Mouse (Mus musculus) liver, embryonic 15.5 days (tissue): ENCODE results near the gene Mfsd4a. TPM values are rescaled to one million over a fixed set of nuclear protein-coding genes. Genes with fewer than 3 reads are reported as not detected.

Experiments used
- ATAC-seq: fragments of 200-750 bp; cut with Nextera tagmentation; 2 replicates; pipeline ENCODE4 v1.8.0; 2017; ENCODE audit warnings: moderate number of reproducible peaks, mild to moderate bottlenecking, moderate library complexity; ENCODE audit not compliant: insufficient read depth
- H3K27ac ChIP-seq: fragments of 300-500 bp; sonication (generic); replicated peaks from 2 replicates; pipeline ENCODE4 v1.5.1; 2015; ENCODE audit warnings: mild to moderate bottlenecking, inconsistent platforms
- H3K27me3 ChIP-seq: fragments of 300-500 bp; sonication (generic); 2 replicates; pipeline ENCODE4 v1.6.1; 2015; ENCODE audit warnings: mild to moderate bottlenecking, inconsistent platforms
- H3K36me3 ChIP-seq: fragments of 300-500 bp; sonication (generic); replicated peaks from 2 replicates; pipeline ENCODE4 v1.6.1; 2015; ENCODE audit warnings: moderate library complexity, mild to moderate bottlenecking, inconsistent platforms
- H3K4me1 ChIP-seq: fragments of 300-500 bp; sonication (generic); replicated peaks from 2 replicates; pipeline ENCODE4 v1.6.1; 2015; ENCODE audit warnings: inconsistent platforms
- H3K4me2 ChIP-seq: fragments of 300-500 bp; sonication (generic); 2 replicates; pipeline ENCODE4 v1.6.1; 2015; ENCODE audit warnings: moderate library complexity, mild to moderate bottlenecking, inconsistent platforms
- H3K4me3 ChIP-seq: fragments of 300-500 bp; sonication (generic); replicated peaks from 2 replicates; pipeline ENCODE4 v1.5.1; 2015; ENCODE audit warnings: mild to moderate bottlenecking, inconsistent platforms
- H3K9ac ChIP-seq: fragments of 300-500 bp; sonication (generic); 2 replicates; pipeline ENCODE4 v1.6.1; 2015; ENCODE audit warnings: moderate library complexity, mild to moderate bottlenecking, inconsistent platforms
- H3K9me3 ChIP-seq: fragments of 300-500 bp; sonication (generic); replicated peaks from 2 replicates; pipeline ENCODE4 v1.6.1; 2016; ENCODE audit warnings: inconsistent platforms
- WGBS: fragments of 180-500 bp; shearing (Covaris S2); methylation state at CpG from one replicate; pipeline ENCODE4 v1.1.7; 2015; ENCODE audit warnings: mixed read lengths; ENCODE audit not compliant: insufficient replicate concordance; 5-methylcytosine and 5-hydroxymethylcytosine counted together
- polyA plus RNA-seq: library from polyadenylated mRNA; unstranded; fragments of >200 nt; fragmentation: Nextera tagmentation; extraction: Ambion mirVana; gene quantifications from 2 replicates; pipeline ENCODE4 v1.2.1, GENCODE M21; 2015

The Mfsd4a gene
- polyA plus RNA-seq, 1 experiment from 2014 or later, result 3.7 TPM

- ATAC-seq, result no peak
- peaks cover 12% of the 10 kb centered on the region for H3K36me3 ChIP-seq
- H3K27ac ChIP-seq, result no peak overlapping the region
- no peak overlapping the region for H3K4me2 ChIP-seq
- H3K27me3 ChIP-seq, result no peaks in the 10 kb centered on the region
- no peaks in the 10 kb centered on the region for H3K4me1 ChIP-seq
- 63% methylated on average over 5 of the region's 5 CpGs for WGBS
- no peak overlapping the region for H3K4me3 ChIP-seq
- no peak overlapping the region for H3K9ac ChIP-seq
- H3K9me3 ChIP-seq, result no peaks in the 10 kb centered on the region
These were observed 29.1 kb downstream of the Mfsd4a start for GRCm38 (mm10) chr1:132038753-132039152.

GRCm38 (mm10) chr1:132037746-132038145 is 30.1 kb downstream of the Mfsd4a start:
- Histone ChIP-seq H3K36me3 (peaks cover 22% of the 10 kb centered on the region), H3K9me3 (no peaks in the 10 kb centered on the region), H3K27ac (no peak overlapping the region), H3K4me1 (no peaks in the 10 kb centered on the region), H3K9ac (no peak overlapping the region), H3K4me3 (no peak overlapping the region), H3K27me3 (no peaks in the 10 kb centered on the region), H3K4me2 (no peak overlapping the region)
- no peak for ATAC-seq
- 79% methylated on average over 3 of the region's 3 CpGs for WGBS

GRCm38 (mm10) chr1:132032172-132032571 is 35.7 kb downstream of the Mfsd4a start:
- H3K36me3 ChIP-seq, result peaks cover 72% of the 10 kb centered on the region
- no peak overlapping the region for H3K9ac ChIP-seq
- WGBS, result 80% methylated on average over 7 of the region's 7 CpGs
- no peak for ATAC-seq
- H3K4me2 ChIP-seq, result no peak overlapping the region
- H3K27me3 ChIP-seq, result no peaks in the 10 kb centered on the region
- no peak overlapping the region for H3K27ac ChIP-seq
- no peak overlapping the region for H3K4me3 ChIP-seq
- no peaks in the 10 kb centered on the region for H3K9me3 ChIP-seq
- peaks cover 28% of the 10 kb centered on the region for H3K4me1 ChIP-seq

- WGBS, result 74% methylated on average over 2 of the region's 2 CpGs
- no peak overlapping the region for H3K9ac ChIP-seq
- no peak for ATAC-seq
- no peak overlapping the region; the same call in 1 of the 2 replicates for H3K27ac ChIP-seq
- no peaks in the 10 kb centered on the region for H3K27me3 ChIP-seq
- H3K9me3 ChIP-seq, result no peaks in the 10 kb centered on the region
- H3K4me3 ChIP-seq, result no peak overlapping the region
- H3K36me3 ChIP-seq, result peaks cover 78% of the 10 kb centered on the region
- no peak overlapping the region for H3K4me2 ChIP-seq
- H3K4me1 ChIP-seq, result peaks cover 42% of the 10 kb centered on the region
These were observed 37.3 kb downstream of the Mfsd4a start for GRCm38 (mm10) chr1:132030574-132030973.

- H3K27ac ChIP-seq, result peak overlapping the region; percentile 90
- H3K9me3 ChIP-seq, result no peaks in the 10 kb centered on the region
- no peak overlapping the region for H3K9ac ChIP-seq
- ATAC-seq, result no peak
- peaks cover 44% of the 10 kb centered on the region for H3K4me1 ChIP-seq
- H3K36me3 ChIP-seq, result peaks cover 85% of the 10 kb centered on the region
- WGBS, result 88% methylated on average over 9 of the region's 9 CpGs
- H3K4me2 ChIP-seq, result no peak overlapping the region
- H3K27me3 ChIP-seq, result no peaks in the 10 kb centered on the region
- no peak overlapping the region for H3K4me3 ChIP-seq
These were observed 39.4 kb downstream of the Mfsd4a start for GRCm38 (mm10) chr1:132028413-132028812.

GRCm38 (mm10) chr1:132027978-132028377 is 39.9 kb downstream of the Mfsd4a start:
- Histone ChIP-seq H3K36me3 (peaks cover 85% of the 10 kb centered on the region), H3K9ac (no peak overlapping the region), H3K27me3 (no peaks in the 10 kb centered on the region), H3K4me1 (peaks cover 44% of the 10 kb centered on the region), H3K9me3 (no peaks in the 10 kb centered on the region), H3K27ac (peak overlapping the region; percentile 90), H3K4me2 (no peak overlapping the region), H3K4me3 (no peak overlapping the region)
- 87% methylated on average over 5 of the region's 5 CpGs for WGBS
- ATAC-seq, result no peak

GRCm38 (mm10) chr1:132026925-132027646 is 40.8 kb downstream of the Mfsd4a start:
- Histone ChIP-seq H3K36me3 (peaks cover 85% of the 10 kb centered on the region), H3K9ac (peak overlapping the region; percentile 28; the same call in 1 of the 2 replicates), H3K27me3 (no peaks in the 10 kb centered on the region), H3K9me3 (no peaks in the 10 kb centered on the region), H3K4me1 (peaks cover 49% of the 10 kb centered on the region), H3K27ac (peak overlapping the region; percentile 90), H3K4me2 (peak overlapping the region; percentile 61), H3K4me3 (peak overlapping the region; percentile 13; the same call in 1 of the 2 replicates)
- ATAC-seq, result peak; percentile 99
- WGBS, result 71% methylated on average over 11 of the region's 11 CpGs

GRCm38 (mm10) chr1:132022107-132022506 is 45.8 kb downstream of the Mfsd4a start:
- H3K9ac ChIP-seq, result no peak overlapping the region
- no peak for ATAC-seq
- no peaks in the 10 kb centered on the region for H3K27me3 ChIP-seq
- peaks cover 32% of the 10 kb centered on the region for H3K4me1 ChIP-seq
- peak overlapping the region; percentile 72 for H3K27ac ChIP-seq
- no peaks in the 10 kb centered on the region for H3K9me3 ChIP-seq
- H3K4me2 ChIP-seq, result no peak overlapping the region
- peaks cover 87% of the 10 kb centered on the region for H3K36me3 ChIP-seq
- WGBS, result 71% methylated on average over 3 of the region's 3 CpGs
- no peak overlapping the region for H3K4me3 ChIP-seq

GRCm38 (mm10) chr1:132019876-132020275 is 48.0 kb downstream of the Mfsd4a start:
- H3K4me1 ChIP-seq, result peaks cover 17% of the 10 kb centered on the region
- no peak for ATAC-seq
- H3K9me3 ChIP-seq, result no peaks in the 10 kb centered on the region
- 89% methylated on average over 7 of the region's 7 CpGs for WGBS
- no peak overlapping the region for H3K4me3 ChIP-seq
- no peak overlapping the region for H3K9ac ChIP-seq
- no peak overlapping the region for H3K27ac ChIP-seq
- H3K4me2 ChIP-seq, result no peak overlapping the region
- H3K27me3 ChIP-seq, result no peaks in the 10 kb centered on the region
- peaks cover 91% of the 10 kb centered on the region for H3K36me3 ChIP-seq

GRCm38 (mm10) chr1:132016691-132017090 is 51.2 kb downstream of the Mfsd4a start:
- Histone ChIP-seq H3K36me3 (peaks cover 82% of the 10 kb centered on the region), H3K4me1 (peaks cover 24% of the 10 kb centered on the region)

GRCm38 (mm10) chr1:132014800-132015199 is 53.1 kb downstream of the Mfsd4a start:
- Histone ChIP-seq H3K36me3 (peaks cover 65% of the 10 kb centered on the region), H3K27ac (no peak overlapping the region), H3K4me2 (no peak overlapping the region), H3K9ac (no peak overlapping the region), H3K4me3 (no peak overlapping the region), H3K4me1 (peaks cover 33% of the 10 kb centered on the region), H3K27me3 (no peaks in the 10 kb centered on the region), H3K9me3 (no peaks in the 10 kb centered on the region)
- no peak for ATAC-seq
- 78% methylated on average over 1 of the region's 1 CpGs for WGBS

More at GRCm38 (mm10) chr1:132016691-132017090, 51.2 kb downstream of the Mfsd4a start:
- Histone ChIP-seq H3K4me3 (no peak overlapping the region), H3K9me3 (no peaks in the 10 kb centered on the region), H3K4me2 (no peak overlapping the region), H3K9ac (no peak overlapping the region), H3K27ac (no peak overlapping the region), H3K27me3 (no peaks in the 10 kb centered on the region)
- ATAC-seq, result no peak
- 78% methylated on average over 1 of the region's 1 CpGs for WGBS

GRCm38 (mm10) chr1:132012861-132013260 is 55.0 kb downstream of the Mfsd4a start:
- WGBS, result 81% methylated on average over 8 of the region's 8 CpGs

More at GRCm38 (mm10) chr1:132012861-132013260, 55.0 kb downstream of the Mfsd4a start:
- Histone ChIP-seq H3K9me3 (no peaks in the 10 kb centered on the region), H3K4me1 (peaks cover 45% of the 10 kb centered on the region), H3K9ac (no peak overlapping the region), H3K36me3 (peaks cover 46% of the 10 kb centered on the region), H3K27me3 (no peaks in the 10 kb centered on the region), H3K27ac (no peak overlapping the region), H3K4me2 (no peak overlapping the region), H3K4me3 (no peak overlapping the region)
- ATAC-seq, result no peak
